Mouse (Mus musculus): ENCODE measurements at regions not wholly inside any gene's neighbourhood (a gene's known extent, or its start where the extent isn't known, plus 50 kb on each side); places are given as distances from the start of the nearest gene placed in this dataset.

DNA sequence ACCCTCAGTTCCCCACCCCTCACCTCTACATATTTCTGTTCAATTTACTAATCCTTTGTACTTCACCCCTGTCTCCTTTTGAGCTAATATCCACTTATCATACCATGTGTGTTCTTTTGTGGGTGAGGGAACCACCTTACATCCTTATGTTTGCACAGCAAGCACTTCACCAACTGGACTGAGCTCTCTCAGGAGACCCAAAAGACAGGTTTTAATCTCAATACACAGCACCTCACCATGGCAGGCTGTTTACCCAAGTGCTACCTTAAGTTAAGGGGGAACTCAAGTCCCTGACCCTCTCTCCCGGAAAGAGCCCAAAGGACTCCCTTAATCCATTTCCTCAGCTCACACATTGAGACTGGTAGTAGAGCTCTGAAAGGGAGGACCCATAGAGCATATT is 62.3 kb upstream of the Agr3 start:
- H3K27ac ChIP-seq (ENCODE audit: low read depth, low read length) = no peak overlapping the region
- H3K4me2 ChIP-seq (ENCODE audit: low read depth, low read length) = no peak overlapping the region
- ATAC-seq (ENCODE audit: low read depth) = no peak
- 85% methylated on average over 1 of the region's 1 CpGs for WGBS
- H3K4me1 ChIP-seq (ENCODE audit: control insufficient read depth, insufficient read depth, low read length) = no peaks in the 10 kb centered on the region
- H3K9ac ChIP-seq (replicated peaks; ENCODE audit: low read depth, low read length) = no peak overlapping the region
- H3K9me3 ChIP-seq (ENCODE audit: control insufficient read depth, low read length) = no peaks in the 10 kb centered on the region
- no peaks in the 10 kb centered on the region for H3K36me3 ChIP-seq (ENCODE audit: control insufficient read depth, insufficient read depth, low read length)
- H3K4me3 ChIP-seq (ENCODE audit: low read depth, low read length) = no peak overlapping the region
- no peaks in the 10 kb centered on the region for H3K27me3 ChIP-seq (ENCODE audit: control insufficient read depth, insufficient read depth, low read length)

DNA sequence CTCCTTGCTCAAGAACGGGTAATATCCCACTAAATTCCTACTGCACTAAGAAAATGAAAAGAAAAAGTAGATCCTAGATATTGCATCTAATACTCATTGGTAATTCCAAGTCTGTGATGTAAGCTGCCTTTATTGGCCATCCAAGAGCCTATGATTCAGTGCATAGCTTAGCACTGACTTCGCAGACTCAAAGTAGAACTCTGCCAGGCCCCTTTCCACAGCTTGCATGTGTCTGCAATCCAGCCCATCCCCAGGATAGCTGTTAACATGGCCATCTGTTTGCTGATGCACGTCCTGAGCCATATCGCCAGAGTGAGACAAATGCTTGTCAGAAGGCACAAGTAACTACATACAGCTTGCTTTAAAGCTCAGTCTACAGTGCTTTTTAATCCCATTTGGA is 72.3 kb upstream of the Agr3 start:
- 64% methylated on average over 4 of the region's 4 CpGs for WGBS
- no peak overlapping the region for H3K4me2 ChIP-seq (ENCODE audit: low read depth, low read length)
- H3K4me3 ChIP-seq (ENCODE audit: low read depth, low read length) = no peak overlapping the region
- H3K4me1 ChIP-seq (ENCODE audit: control insufficient read depth, insufficient read depth, low read length) = no peaks in the 10 kb centered on the region
- H3K27ac ChIP-seq (ENCODE audit: low read depth, low read length) = no peak overlapping the region
- no peaks in the 10 kb centered on the region for H3K9me3 ChIP-seq (ENCODE audit: control insufficient read depth, low read length)
- H3K36me3 ChIP-seq (ENCODE audit: control insufficient read depth, insufficient read depth, low read length) = no peaks in the 10 kb centered on the region
- peak; percentile 49; the same call in 1 of the 2 replicates for ATAC-seq (ENCODE audit: low read depth)
- H3K9ac ChIP-seq (replicated peaks; ENCODE audit: low read depth, low read length) = no peak overlapping the region
- no peaks in the 10 kb centered on the region for H3K27me3 ChIP-seq (ENCODE audit: control insufficient read depth, insufficient read depth, low read length)

DNA sequence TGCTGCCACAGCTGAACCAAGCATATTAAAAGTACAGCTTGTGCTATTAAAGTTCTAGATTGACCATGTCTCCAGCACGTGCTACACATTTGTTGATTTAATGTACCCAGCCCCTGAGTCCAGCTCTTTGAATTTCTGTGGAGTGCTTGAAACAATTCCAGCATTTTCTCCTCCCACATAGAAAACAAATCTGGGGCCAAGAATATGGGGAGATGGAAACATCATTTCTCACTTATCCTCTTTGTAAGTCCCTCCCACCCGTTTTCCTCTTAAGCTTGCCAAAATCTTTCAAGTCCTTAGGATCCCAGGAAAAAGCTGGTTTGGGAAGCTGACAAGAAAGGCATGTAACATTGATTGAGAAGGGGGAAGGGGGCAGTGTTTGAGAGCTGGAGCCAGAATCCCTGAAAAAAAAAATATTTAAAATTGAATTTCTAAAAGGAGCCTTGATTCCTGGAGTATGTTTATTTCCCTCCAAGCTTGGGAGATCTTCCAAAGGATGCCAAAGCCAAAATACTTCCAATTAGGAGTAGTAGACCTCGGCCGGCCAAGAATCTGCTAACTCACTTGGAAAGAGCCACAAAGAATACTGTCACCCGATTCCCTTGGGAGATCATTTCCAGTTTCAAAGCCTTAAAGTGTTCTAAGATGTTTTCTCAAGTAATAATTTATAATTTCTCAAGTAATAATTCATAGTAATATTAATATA is 78.4 kb upstream of the Agr3 start:
- WGBS = 80% methylated on average over 5 of the region's 5 CpGs

DNA sequence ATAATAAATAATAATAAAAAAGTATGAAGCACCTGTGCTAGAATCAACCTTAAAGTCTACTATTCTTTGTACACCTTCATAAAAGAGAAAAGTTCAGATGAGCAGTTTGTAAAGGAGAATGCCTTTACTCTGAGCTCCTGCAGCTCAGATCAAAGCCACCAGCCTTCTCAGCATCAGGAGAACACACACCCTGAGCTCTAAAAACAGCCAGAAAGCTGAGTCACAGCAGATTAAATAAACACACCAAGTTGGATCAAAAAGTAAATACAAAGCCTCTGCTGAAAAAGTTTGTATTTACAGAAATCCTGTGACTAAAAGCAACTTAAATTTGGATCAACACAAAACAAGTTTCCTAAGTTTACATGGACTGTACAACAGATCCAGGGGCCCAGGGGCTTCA is 88.5 kb upstream of the Agr3 start:
- Histone ChIP-seq H3K9me3 (ENCODE audit: control insufficient read depth, low read length) (no peaks in the 10 kb centered on the region), H3K4me2 (ENCODE audit: low read depth, low read length) (no peak overlapping the region), H3K27me3 (ENCODE audit: control insufficient read depth, insufficient read depth, low read length) (no peaks in the 10 kb centered on the region), H3K36me3 (ENCODE audit: control insufficient read depth, insufficient read depth, low read length) (no peaks in the 10 kb centered on the region), H3K9ac (replicated peaks; ENCODE audit: low read depth, low read length) (no peak overlapping the region), H3K4me1 (ENCODE audit: control insufficient read depth, insufficient read depth, low read length) (no peaks in the 10 kb centered on the region), H3K4me3 (ENCODE audit: low read depth, low read length) (no peak overlapping the region), H3K27ac (ENCODE audit: low read depth, low read length) (no peak overlapping the region)
- ATAC-seq (ENCODE audit: low read depth) = no peak

More for the DNA sequence above, 78.4 kb upstream of the Agr3 start:
- Histone ChIP-seq H3K36me3 (ENCODE audit: control insufficient read depth, insufficient read depth, low read length) (no peaks in the 10 kb centered on the region), H3K4me1 (ENCODE audit: control insufficient read depth, insufficient read depth, low read length) (no peaks in the 10 kb centered on the region), H3K4me3 (ENCODE audit: low read depth, low read length) (no peak overlapping the region), H3K9ac (replicated peaks; ENCODE audit: low read depth, low read length) (no peak overlapping the region), H3K9me3 (ENCODE audit: control insufficient read depth, low read length) (no peaks in the 10 kb centered on the region), H3K4me2 (ENCODE audit: low read depth, low read length) (no peak overlapping the region), H3K27me3 (ENCODE audit: control insufficient read depth, insufficient read depth, low read length) (no peaks in the 10 kb centered on the region), H3K27ac (ENCODE audit: low read depth, low read length) (no peak overlapping the region)
- ATAC-seq (ENCODE audit: low read depth) = no peak

DNA sequence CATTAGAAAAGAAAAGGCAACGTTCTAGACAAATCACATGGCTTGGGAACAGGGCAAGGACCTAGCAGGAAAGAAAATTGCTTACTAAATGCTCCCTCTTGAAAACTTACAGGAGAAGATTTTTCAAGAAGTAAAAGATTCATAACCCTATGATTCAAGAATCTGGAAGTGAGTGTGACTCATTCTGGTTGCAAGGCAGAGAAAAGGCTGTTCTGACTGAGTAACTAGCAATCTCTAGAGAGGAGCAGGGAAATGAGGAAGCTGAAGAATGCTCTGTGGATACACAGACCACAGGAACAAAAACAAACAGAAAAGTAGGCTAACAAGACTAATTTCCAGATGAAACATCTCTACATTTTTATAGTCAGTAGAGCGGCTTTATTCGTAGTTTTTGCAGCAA is 92.1 kb upstream of the Agr3 start:
- no peak for ATAC-seq (ENCODE audit: low read depth)
- WGBS = 76% methylated on average over 3 of the region's 3 CpGs
- no peaks in the 10 kb centered on the region for H3K9me3 ChIP-seq (ENCODE audit: control insufficient read depth, low read length)
- no peaks in the 10 kb centered on the region for H3K27me3 ChIP-seq (ENCODE audit: control insufficient read depth, insufficient read depth, low read length)
- no peak overlapping the region for H3K27ac ChIP-seq (ENCODE audit: low read depth, low read length)
- H3K36me3 ChIP-seq (ENCODE audit: control insufficient read depth, insufficient read depth, low read length) = no peaks in the 10 kb centered on the region
- H3K4me1 ChIP-seq (ENCODE audit: control insufficient read depth, insufficient read depth, low read length) = no peaks in the 10 kb centered on the region
- H3K4me2 ChIP-seq (ENCODE audit: low read depth, low read length) = no peak overlapping the region
- no peak overlapping the region for H3K4me3 ChIP-seq (ENCODE audit: low read depth, low read length)
- no peak overlapping the region for H3K9ac ChIP-seq (replicated peaks; ENCODE audit: low read depth, low read length)

DNA sequence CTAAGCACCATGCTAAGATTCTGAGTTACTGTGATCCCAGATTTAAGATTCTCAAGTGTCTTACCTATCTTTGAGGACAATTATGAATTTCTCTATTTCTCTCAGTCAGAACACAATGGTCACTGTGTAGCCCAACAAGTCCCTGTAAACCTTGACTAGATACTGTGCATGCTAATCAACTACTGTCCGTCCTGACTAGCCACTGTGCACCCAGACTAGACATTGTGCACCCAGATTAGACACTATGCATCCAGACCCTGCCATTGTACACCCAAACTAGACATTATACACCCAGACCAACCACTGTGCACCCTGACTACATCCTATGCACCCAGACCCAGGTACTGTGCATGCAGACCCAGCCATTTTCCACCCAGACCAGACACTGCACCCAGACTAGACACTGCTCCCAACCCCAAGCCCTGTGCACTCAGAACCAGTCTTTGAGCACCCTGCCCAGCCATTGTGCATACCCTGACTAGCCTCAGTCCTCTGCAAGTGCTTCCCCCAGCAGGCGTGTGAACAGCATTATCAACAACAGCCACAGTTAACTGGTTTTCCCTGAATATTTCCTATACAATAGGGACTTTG is 93.4 kb upstream of the Agr3 start:
- Histone ChIP-seq H3K4me1 (ENCODE audit: control insufficient read depth, insufficient read depth, low read length) (no peaks in the 10 kb centered on the region), H3K9ac (replicated peaks; ENCODE audit: low read depth, low read length) (no peak overlapping the region), H3K27ac (ENCODE audit: low read depth, low read length) (no peak overlapping the region), H3K4me2 (ENCODE audit: low read depth, low read length) (no peak overlapping the region), H3K4me3 (ENCODE audit: low read depth, low read length) (no peak overlapping the region), H3K27me3 (ENCODE audit: control insufficient read depth, insufficient read depth, low read length) (no peaks in the 10 kb centered on the region), H3K9me3 (ENCODE audit: control insufficient read depth, low read length) (no peaks in the 10 kb centered on the region), H3K36me3 (ENCODE audit: control insufficient read depth, insufficient read depth, low read length) (no peaks in the 10 kb centered on the region)
- 84% methylated on average over 2 of the region's 2 CpGs for WGBS
- ATAC-seq (ENCODE audit: low read depth) = 0 out of 2 replicates have a peak, but pooled peaks have one; percentile 22

DNA sequence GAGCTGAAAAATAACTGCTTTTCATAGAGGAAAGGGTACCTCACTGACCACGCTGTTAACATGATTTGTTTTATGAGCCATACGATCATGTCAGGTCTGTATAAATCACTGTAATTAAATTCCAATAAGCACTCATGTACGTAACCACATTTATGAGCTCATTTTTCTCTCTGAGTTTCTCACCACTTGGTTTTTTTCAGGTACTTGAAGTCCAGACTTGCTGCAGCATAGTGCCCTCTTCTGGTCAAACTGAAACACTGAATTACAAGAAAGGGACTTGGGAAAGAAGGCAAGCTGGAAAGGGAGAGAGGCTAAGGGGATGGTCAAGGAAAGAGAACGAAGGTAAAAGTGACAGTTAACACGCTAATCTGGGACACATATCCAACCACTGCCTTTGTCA is 94.2 kb upstream of the Agr3 start:
- peak; percentile 88 for ATAC-seq (ENCODE audit: low read depth)
- Histone ChIP-seq H3K27me3 (ENCODE audit: control insufficient read depth, insufficient read depth, low read length) (no peaks in the 10 kb centered on the region), H3K4me1 (ENCODE audit: control insufficient read depth, insufficient read depth, low read length) (no peaks in the 10 kb centered on the region), H3K9me3 (ENCODE audit: control insufficient read depth, low read length) (no peaks in the 10 kb centered on the region), H3K4me3 (ENCODE audit: low read depth, low read length) (no peak overlapping the region), H3K27ac (ENCODE audit: low read depth, low read length) (no peak overlapping the region), H3K9ac (replicated peaks; ENCODE audit: low read depth, low read length) (no peak overlapping the region), H3K4me2 (ENCODE audit: low read depth, low read length) (no peak overlapping the region), H3K36me3 (ENCODE audit: control insufficient read depth, insufficient read depth, low read length) (no peaks in the 10 kb centered on the region)
- 11% methylated on average over 5 of the region's 5 CpGs for WGBS

DNA sequence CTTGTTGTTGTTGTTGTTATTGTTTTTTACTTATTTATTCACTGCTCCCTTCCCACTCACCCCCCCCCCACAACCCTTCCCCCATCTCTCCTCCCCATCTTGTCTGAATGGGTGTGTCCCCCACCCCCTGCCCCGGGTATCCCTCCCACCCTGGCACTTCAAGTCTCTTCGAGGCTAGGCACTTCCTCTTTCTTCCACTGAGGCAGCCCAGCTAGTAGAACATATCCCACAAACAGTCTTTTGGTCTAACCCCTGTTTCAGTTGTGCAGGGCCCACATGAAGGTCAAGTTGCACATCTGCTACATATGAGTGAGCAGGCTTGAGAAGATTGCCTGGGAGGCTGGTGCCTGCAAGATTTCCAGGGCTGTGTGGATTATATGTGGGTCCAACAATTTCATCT is 97.6 kb upstream of the Agr3 start:
- no peak overlapping the region for H3K4me3 ChIP-seq (ENCODE audit: low read depth, low read length)
- ATAC-seq (ENCODE audit: low read depth) = no peak
- H3K9ac ChIP-seq (replicated peaks; ENCODE audit: low read depth, low read length) = no peak overlapping the region
- no peak overlapping the region for H3K27ac ChIP-seq (ENCODE audit: low read depth, low read length)
- no peaks in the 10 kb centered on the region for H3K27me3 ChIP-seq (ENCODE audit: control insufficient read depth, insufficient read depth, low read length)
- no peaks in the 10 kb centered on the region for H3K36me3 ChIP-seq (ENCODE audit: control insufficient read depth, insufficient read depth, low read length)
- WGBS = 75% methylated on average over 2 of the region's 2 CpGs
- no peaks in the 10 kb centered on the region for H3K4me1 ChIP-seq (ENCODE audit: control insufficient read depth, insufficient read depth, low read length)
- H3K9me3 ChIP-seq (ENCODE audit: control insufficient read depth, low read length) = no peaks in the 10 kb centered on the region
- H3K4me2 ChIP-seq (ENCODE audit: low read depth, low read length) = no peak overlapping the region

DNA sequence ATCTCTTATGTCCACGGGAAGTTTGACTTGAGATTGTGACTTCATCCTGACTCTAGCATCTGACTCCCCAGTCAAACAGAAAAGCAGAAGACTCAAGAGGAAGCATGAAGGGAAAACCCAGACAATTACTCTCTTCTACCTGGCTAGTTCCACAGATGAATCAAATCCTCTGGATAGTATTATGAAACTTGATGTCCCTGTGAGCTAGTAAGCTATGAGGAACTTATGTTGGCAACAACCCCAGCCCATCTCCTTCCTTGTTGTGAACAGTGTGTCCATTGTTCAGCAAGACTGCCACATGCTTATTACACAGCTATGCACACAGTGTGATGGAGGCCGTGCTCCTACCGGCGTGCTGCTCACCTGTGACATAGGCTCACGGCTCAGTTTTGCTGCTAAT is 98.4 kb upstream of the Agr3 start:
- Histone ChIP-seq H3K27me3 (ENCODE audit: control insufficient read depth, insufficient read depth, low read length) (no peaks in the 10 kb centered on the region), H3K9me3 (ENCODE audit: control insufficient read depth, low read length) (no peaks in the 10 kb centered on the region), H3K9ac (replicated peaks; ENCODE audit: low read depth, low read length) (no peak overlapping the region), H3K36me3 (ENCODE audit: control insufficient read depth, insufficient read depth, low read length) (no peaks in the 10 kb centered on the region), H3K4me3 (ENCODE audit: low read depth, low read length) (no peak overlapping the region), H3K27ac (ENCODE audit: low read depth, low read length) (no peak overlapping the region), H3K4me1 (ENCODE audit: control insufficient read depth, insufficient read depth, low read length) (no peaks in the 10 kb centered on the region), H3K4me2 (ENCODE audit: low read depth, low read length) (no peak overlapping the region)
- 88% methylated on average over 5 of the region's 5 CpGs for WGBS
- ATAC-seq (ENCODE audit: low read depth) = no peak
